Mouse (Mus musculus) right cerebral cortex, postnatal 36 days (tissue): ENCODE data around the gene Cyp2d26.

Source experiments
- DNase-seq, 2 experiments: peaks; one replicate each; pipeline ENCODE4 v3.0.0; 2022; ENCODE audit warnings: low spot score in 2 of 2, mixed read lengths in 1 of 2

Gene Cyp2d26

DNA sequence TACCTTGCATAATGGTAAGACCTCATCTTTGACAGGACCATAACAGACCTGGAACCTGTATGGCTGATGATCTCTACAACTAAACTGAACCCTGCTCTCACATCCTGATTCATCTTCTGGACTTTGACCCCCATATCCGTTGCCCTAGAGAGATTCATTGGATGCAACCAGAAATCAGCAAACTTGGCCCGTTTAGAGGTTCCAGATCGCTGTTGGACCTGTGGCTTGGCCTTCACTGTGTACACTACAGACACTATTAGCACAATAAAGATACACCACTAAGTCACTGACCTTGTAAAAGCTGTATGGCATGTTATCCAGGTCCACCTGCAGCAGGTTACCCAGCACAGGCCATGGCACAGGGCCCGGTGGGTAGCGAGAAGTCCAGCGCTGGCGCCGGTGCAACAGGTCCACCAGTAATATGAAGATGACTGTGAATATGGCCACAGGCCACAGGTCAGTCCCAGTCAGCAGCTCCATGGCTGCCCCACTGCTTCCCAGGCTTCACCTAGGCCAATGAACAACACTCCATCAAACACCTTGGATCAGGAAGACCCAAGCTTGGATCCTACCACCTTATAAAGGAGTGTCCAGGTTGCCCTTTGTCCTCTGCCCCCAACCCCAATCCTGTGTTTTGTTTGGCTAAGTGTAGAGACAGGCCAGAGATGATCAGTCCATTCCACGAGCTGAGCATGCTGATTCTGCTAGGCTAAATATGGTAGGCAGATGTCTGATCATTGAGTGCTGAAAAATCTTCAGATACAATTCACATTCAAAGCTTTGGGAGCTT is 30.3 kb downstream of the Cyp2d26 start, which contains the start of gene Cyp2d40:
Gene Cyp2d40, minus strand, starts transcription at position 553 of the 790 bp plus-strand sequence.
- no peak for DNase-seq

DNA sequence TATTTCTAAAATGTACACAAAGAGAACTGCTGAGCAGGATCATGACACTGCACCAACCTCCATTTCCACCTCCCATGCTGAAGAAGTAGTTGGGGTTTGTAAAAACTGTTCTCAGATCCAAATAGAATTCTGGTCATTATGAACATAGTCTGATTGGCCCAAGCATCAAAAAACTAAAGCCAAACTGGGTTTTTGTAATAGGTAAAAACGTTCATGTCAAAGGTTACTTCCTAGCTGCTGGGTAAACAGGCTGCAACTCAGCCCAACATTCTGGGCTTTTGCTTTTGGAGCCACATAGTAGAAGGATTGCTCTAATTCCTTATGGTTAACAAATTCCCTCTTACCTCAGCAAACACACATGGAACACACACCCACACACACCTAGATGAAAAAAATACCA is 46.0 kb downstream of the Cyp2d26 start:
- DNase-seq: no peak

DNA sequence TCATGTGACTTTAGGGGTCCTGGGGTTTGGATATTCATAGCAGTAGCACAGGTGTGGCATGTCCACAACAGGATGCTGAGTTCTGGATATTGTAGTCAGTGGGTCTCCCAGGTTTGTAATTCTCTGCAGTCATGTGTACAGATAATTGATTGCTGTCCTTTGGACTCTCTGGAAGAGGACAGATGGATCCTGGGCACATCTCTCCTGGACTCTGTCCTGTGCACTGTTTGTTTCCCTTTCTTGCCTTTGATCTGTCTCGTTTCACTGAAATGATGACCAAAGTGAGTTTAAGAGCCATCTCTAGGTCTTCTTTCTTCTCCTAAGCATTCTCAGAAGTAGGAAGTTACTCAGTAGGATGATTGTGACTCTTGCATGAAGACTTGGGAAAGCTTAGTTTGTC is 46.6 kb downstream of the Cyp2d26 start:
- DNase-seq: no peak
